Mouse (Mus musculus) cortical plate, adult 2 months (tissue): ENCODE results near the gene Kirrel.

Experiments used
- CTCF ChIP-seq: fragments of 200-500 bp; IDR thresholded peaks from 2 replicates; pipeline ENCODE4 v1.5.1; 2011; ENCODE audit warnings: mild to moderate bottlenecking, control low read depth, low read length; ENCODE audit not compliant: insufficient read depth; ENCODE audit errors: extremely low read depth
- POLR2A ChIP-seq: fragments of 200-500 bp; IDR thresholded peaks from 2 replicates; pipeline ENCODE4 v1.6.1; 2011; ENCODE audit warnings: mild to moderate bottlenecking, low read length, control low read depth; ENCODE audit not compliant: insufficient read depth; ENCODE audit errors: extremely low read depth

DNA sequence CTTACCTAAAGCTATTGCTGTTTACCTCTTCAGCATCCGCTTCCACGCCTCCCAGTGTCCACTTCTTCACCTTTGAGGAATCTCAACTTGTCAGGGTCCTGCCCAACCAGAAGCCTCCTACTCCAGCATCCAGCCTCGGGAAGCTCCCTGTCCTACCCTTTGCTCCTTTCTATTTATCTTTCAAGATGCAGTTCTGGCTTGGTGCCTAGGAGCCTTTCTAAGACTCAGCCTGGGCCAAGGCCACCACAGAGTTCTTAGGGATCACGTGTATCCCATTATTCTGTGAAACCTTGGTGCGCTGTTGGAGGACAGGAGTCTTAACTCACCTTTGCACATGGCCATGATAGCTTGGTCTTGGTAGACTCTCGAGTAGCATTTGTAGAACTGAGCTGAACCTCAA is 50.8 kb downstream of the Kirrel start:
- TF ChIP-seq CTCF: no peak
- no peak for TF ChIP-seq POLR2A
